Mouse (Mus musculus) heart, embryonic 14.5 days (tissue): Measurements from ENCODE around the gene Ccr4. TPM values are rescaled to one million over a fixed set of nuclear protein-coding genes. Genes with fewer than 3 reads are reported as not detected.
"Not testable (repeated sequence)": the region's sequence is repeated elsewhere in the genome, so short reads cannot be mapped to it uniquely, and the experiment has no call there.

Experiments
- ATAC-seq: fragments of 200-750 bp; cut with Nextera tagmentation; 2 replicates; pipeline ENCODE4 v1.8.0; 2017; ENCODE audit warnings: low read depth, moderate TSS enrichment; ENCODE audit not compliant: insufficient number of reproducible peaks, insufficient read depth, low FRiP score
- H3K27ac ChIP-seq, 2 experiments: fragments of 200-500 bp in 1 of 2; fragments of 300-500 bp in 1 of 2; sonication (generic) in 1 of 2; replicated peaks in 1 of 2; 2 replicates each; pipeline ENCODE4 v1.5.1; 2012 to 2014; ENCODE audit warnings: low read depth in 2 of 2, low read length in 2 of 2, control low read depth in 1 of 2, mild to moderate bottlenecking in 1 of 2, mixed read lengths in 1 of 2; ENCODE audit not compliant: control insufficient read depth in 1 of 2, insufficient read depth in 1 of 2
- H3K27me3 ChIP-seq: fragments of 300-500 bp; sonication (generic); 2 replicates; pipeline ENCODE4 v1.6.1; 2014; ENCODE audit warnings: mild to moderate bottlenecking, low read length, control low read depth; ENCODE audit not compliant: control insufficient read depth, insufficient read depth
- H3K36me3 ChIP-seq: fragments of 300-500 bp; sonication (generic); 2 replicates; pipeline ENCODE4 v1.6.1; 2014; ENCODE audit warnings: mild to moderate bottlenecking, control low read depth, low read length, mixed read lengths; ENCODE audit not compliant: control insufficient read depth, insufficient read depth
- H3K4me1 ChIP-seq, 2 experiments: fragments of 200-500 bp in 1 of 2; fragments of 300-500 bp in 1 of 2; sonication (generic) in 1 of 2; 2 replicates each; pipeline ENCODE4 v1.6.1; 2012 to 2014; ENCODE audit warnings: low read length in 2 of 2, control low read depth in 1 of 2, mixed read lengths in 1 of 2; ENCODE audit not compliant: control insufficient read depth in 2 of 2, insufficient read depth in 2 of 2
- H3K4me2 ChIP-seq: fragments of 300-500 bp; sonication (generic); 2 replicates; pipeline ENCODE4 v1.6.1; 2014; ENCODE audit warnings: mild to moderate bottlenecking, low read length
- H3K4me3 ChIP-seq, 2 experiments: fragments of 200-500 bp in 1 of 2; fragments of 300-500 bp in 1 of 2; sonication (generic) in 1 of 2; 2 replicates each; pipeline ENCODE4 v1.5.1; 2012 to 2014; ENCODE audit warnings: low read length in 2 of 2, mild to moderate bottlenecking in 2 of 2, control low read depth in 1 of 2, low read depth in 1 of 2, moderate library complexity in 1 of 2; ENCODE audit not compliant: control insufficient read depth in 1 of 2, insufficient read depth in 1 of 2
- H3K9ac ChIP-seq: fragments of 300-500 bp; sonication (generic); 2 replicates; pipeline ENCODE4 v1.6.1; 2014; ENCODE audit warnings: mild to moderate bottlenecking, low read length
- H3K9me3 ChIP-seq: fragments of 300-500 bp; sonication (generic); 2 replicates; pipeline ENCODE4 v1.6.1; 2016; ENCODE audit warnings: low read length, control low read depth; ENCODE audit not compliant: control insufficient read depth
- WGBS: fragments of 180-500 bp; shearing (Covaris S2); extraction: QIAGEN DNeasy Blood & Tissue Kit; methylation state at CpG from one replicate; pipeline ENCODE4 v1.1.7; 2014; 5-methylcytosine and 5-hydroxymethylcytosine counted together
- polyA plus RNA-seq: library from polyadenylated mRNA; unstranded; fragments of >200 nt; fragmentation: Nextera tagmentation; extraction: Ambion mirVana; gene quantifications from 2 replicates; pipeline ENCODE4 v1.2.1, GENCODE M21; 2014

Ccr4 gene
- polyA plus RNA-seq, 1 experiment from 2014 or later = not detected

DNA sequence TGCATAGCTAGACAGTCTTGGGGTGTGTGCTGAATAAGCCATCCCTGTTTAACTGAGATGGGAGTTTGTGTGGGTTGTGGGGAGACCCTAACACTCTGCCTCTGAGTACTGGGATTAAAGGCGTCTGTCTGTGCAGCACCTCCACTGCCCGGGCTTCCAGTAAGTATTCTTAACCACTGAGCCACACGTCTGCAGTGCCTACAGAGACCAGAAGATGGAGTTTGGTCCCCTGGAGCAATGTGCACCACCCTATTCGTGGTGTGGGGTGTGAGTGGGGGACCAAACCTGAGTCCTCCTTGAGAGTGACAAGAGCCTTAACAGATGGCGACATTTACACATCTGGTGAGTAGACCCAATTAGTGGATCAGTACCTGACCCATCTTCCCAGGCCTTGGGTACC lies 17.3 kb upstream of the Ccr4 start:
- WGBS = 46% methylated on average over 5 of the region's 5 CpGs
- ATAC-seq = no peak
- no peaks in the 10 kb centered on the region for H3K36me3 ChIP-seq
- H3K4me1 ChIP-seq = peaks cover 11 to 15% of the 10 kb centered on the region in 2 experiments
- H3K27me3 ChIP-seq = no peaks in the 10 kb centered on the region
- H3K27ac ChIP-seq = no peak overlapping the region
- H3K4me2 ChIP-seq = no peak overlapping the region
- H3K4me3 ChIP-seq = no peak overlapping the region
- H3K9ac ChIP-seq = no peak overlapping the region
- no peaks in the 10 kb centered on the region for H3K9me3 ChIP-seq

DNA sequence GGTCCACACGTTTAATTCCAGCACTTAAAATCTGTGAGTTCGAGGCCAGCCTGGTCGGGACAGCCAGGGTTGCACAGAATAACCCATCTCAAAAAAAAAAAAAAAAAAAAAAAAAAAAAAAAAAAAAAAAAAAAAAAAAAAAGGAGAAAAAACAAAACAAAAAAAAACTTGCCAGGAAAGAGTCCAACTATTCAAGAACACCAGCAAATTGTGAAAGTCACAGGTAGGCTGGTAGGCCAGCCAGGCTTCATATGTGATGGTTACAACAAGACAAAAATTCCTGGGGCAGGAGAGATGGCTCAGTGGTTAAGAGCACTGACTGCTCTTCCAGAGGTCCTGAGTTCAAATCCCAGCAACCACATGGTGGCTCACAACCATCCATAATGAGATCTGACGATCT lies 15.8 kb upstream of the Ccr4 start:
- WGBS = 55% methylated on average over 4 of the region's 4 CpGs

DNA sequence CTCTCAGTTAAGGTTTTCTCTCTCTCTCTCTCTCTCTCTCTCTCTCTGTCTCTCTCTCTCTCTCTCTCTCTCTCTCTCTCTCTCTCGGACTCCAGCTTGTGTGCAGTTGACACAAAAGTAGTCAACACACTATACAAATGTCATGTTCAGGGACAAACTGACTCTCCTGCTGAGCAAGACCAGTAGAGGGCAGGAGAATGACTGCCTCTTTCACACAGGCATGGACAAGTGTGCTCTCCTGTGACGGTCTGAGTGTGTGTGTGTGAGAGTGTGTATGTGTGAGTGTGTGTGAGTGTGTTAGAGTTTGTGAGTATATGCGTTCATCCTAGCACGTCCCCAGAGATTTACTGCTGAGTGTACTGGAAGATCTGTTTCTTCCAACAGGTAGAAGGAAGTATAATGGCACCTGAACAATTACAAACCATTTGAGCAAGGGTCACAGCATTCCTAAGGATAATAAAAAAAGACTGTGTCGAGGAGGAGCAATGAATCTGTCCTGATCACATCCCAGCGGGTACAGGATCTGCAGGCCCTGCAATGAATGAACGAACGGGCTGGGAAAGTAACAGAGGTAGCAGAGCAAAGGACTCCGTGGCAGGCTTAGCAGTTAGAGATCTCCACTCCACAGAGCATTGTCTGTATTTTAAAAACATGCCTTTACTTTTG lies 14.2 kb upstream of the Ccr4 start:
- no peak overlapping the region for H3K4me3 ChIP-seq
- ATAC-seq = no peak
- H3K4me2 ChIP-seq = no peak overlapping the region
- H3K36me3 ChIP-seq = no peaks in the 10 kb centered on the region
- no peaks in the 10 kb centered on the region; the same call in 1 of the 2 replicates for H3K9me3 ChIP-seq
- H3K9ac ChIP-seq = no peak overlapping the region
- WGBS = 64% methylated on average over 9 of the region's 9 CpGs
- H3K27me3 ChIP-seq = no peaks in the 10 kb centered on the region
- H3K4me1 ChIP-seq = peaks cover 11 to 12% of the 10 kb centered on the region in 2 experiments
- H3K27ac ChIP-seq = no peak overlapping the region

More for the DNA sequence above, 15.8 kb upstream of the Ccr4 start:
- not testable (repeated sequence) for H3K36me3 ChIP-seq, H3K9me3 ChIP-seq, H3K4me1 ChIP-seq, H3K27me3 ChIP-seq, H3K4me3 ChIP-seq, H3K9ac ChIP-seq, H3K27ac ChIP-seq, ATAC-seq, H3K4me2 ChIP-seq

DNA sequence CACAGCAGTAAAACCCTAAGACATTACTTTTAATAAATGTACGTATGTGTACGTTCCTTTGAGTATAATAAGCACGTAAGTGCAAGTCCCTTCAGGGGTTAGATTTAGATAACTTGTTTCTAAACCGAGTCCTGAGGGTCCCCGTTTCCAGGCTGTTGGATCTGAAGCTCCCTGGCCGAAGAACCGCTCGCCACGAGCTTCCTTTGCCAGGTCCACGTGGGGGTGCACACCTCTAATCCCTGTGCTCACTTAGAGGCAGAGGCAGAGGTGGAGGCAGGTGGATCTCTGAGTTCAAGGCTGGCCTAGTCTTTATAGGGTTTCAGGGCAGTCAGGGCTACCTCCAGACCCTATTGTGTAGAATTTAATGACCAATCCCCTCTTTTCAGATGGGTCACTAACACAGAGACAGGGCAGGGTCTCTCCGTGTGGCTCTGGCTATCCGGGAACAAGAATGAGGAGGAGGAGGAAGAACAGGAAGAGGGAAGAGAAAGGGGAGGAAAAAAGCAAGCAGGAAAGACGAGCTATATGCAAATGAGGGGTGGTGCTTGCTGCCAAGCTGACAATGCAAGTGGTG lies 13.3 kb upstream of the Ccr4 start:
- no peak for ATAC-seq
- no peak overlapping the region for H3K4me2 ChIP-seq
- no peaks in the 10 kb centered on the region for H3K27me3 ChIP-seq
- no peak overlapping the region for H3K4me3 ChIP-seq
- peaks cover 8% of the 10 kb centered on the region for H3K9me3 ChIP-seq
- H3K27ac ChIP-seq = no peak overlapping the region
- WGBS = 79% methylated on average over 13 of the region's 13 CpGs
- no peak overlapping the region for H3K9ac ChIP-seq
- no peaks in the 10 kb centered on the region for H3K36me3 ChIP-seq
- H3K4me1 ChIP-seq = peaks cover 11 to 12% of the 10 kb centered on the region in 2 experiments

DNA sequence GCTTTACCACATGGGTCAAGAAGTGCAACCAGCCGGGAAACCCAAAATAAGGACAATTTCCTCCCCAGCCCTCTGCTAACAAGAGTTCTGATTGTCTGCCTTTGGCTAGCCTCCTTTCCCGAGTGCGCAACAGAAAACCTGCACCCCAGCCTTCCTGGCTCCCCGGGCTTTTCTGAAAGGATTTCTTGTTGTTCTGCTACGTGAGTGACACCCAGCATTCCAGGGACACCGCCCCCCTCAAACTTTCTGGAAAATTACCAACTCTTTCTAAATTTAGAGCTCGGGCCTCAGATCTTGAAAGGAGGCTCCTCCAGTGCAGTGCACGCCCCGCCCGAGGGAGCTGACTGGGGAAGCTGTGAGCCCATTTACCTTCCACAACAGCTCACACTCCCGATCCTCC lies 10.6 kb upstream of the Ccr4 start, which contains the start of gene C130032M10Rik:
Gene C130032M10Rik, plus strand, starts transcription at position 334 of the 400 bp plus-strand sequence.
- Histone ChIP-seq H3K27ac (peak within 1 kb of the TSS; percentile 33 to 52; a peak in 1 of 4 replicates), H3K36me3 (no peaks in the 10 kb centered on the region), H3K27me3 (no peaks in the 10 kb centered on the region), H3K9me3 (peaks cover 14% of the 10 kb centered on the region), H3K9ac (peak within 1 kb of the TSS; percentile 53), H3K4me3 (peak within 1 kb of the TSS; percentile 14; a peak in 2 of 4 replicates), H3K4me1 (peaks cover 11 to 12% of the 10 kb centered on the region in 2 experiments), H3K4me2 (peak within 1 kb of the TSS; percentile 58)
- WGBS = 30% methylated on average over 11 of the region's 11 CpGs
- ATAC-seq = no peak

DNA sequence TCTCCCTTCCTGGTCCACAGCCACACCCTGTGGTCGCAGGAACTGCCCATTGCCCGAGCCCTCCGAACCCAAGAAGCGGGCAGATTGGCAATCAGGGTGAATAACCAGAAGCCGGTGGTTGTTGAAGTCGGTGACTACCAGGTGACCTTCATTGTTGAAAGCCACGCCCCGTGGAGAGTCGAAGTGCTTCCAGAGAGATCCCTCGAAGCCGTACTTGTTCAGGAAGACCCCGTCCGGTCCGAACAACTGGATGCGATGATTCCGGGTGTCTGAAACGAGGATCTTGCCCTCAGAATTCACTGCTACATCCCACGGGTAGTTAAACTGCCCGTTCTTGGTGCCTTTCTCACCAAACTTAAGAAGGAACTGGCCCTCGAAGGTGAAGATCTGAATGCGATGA lies 8.1 kb upstream of the Ccr4 start:
- H3K9me3 ChIP-seq = peaks cover 14% of the 10 kb centered on the region
- H3K9ac ChIP-seq = no peak overlapping the region
- H3K27me3 ChIP-seq = no peaks in the 10 kb centered on the region
- no peaks in the 10 kb centered on the region for H3K36me3 ChIP-seq
- H3K27ac ChIP-seq = no peak overlapping the region
- peaks cover 11 to 12% of the 10 kb centered on the region in 2 experiments for H3K4me1 ChIP-seq
- 97% methylated on average over 21 of the region's 21 CpGs for WGBS
- no peak overlapping the region for H3K4me2 ChIP-seq
- no peak overlapping the region for H3K4me3 ChIP-seq
- ATAC-seq = no peak

DNA sequence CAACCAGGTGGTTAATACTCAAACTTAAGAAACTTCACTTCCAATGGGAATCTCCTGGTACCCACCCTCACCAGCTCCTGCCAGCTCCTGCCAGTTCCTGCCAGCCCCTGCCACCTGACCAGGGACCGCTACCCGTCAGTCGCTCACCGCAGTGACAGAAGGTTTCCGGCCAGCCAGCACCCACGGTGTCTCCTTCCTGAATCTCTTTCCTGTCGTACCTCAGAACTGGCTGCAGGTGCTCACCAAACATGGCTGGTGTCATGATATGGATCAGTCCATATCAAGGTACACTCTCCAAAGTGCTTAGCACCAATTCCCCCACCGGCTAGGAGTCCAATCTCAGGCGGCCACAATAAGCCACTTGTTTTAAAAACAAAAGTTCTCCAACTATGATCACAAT lies 5.1 kb upstream of the Ccr4 start:
- Histone ChIP-seq H3K36me3 (no peaks in the 10 kb centered on the region), H3K4me1 (no peaks in the 10 kb centered on the region), H3K9ac (no peak overlapping the region), H3K4me3 (no peak overlapping the region), H3K27ac (no peak overlapping the region), H3K4me2 (no peak overlapping the region), H3K9me3 (peaks cover 14% of the 10 kb centered on the region), H3K27me3 (no peaks in the 10 kb centered on the region)
- ATAC-seq = no peak
- WGBS = 87% methylated on average over 9 of the region's 9 CpGs
